Mouse (Mus musculus): ENCODE results near the gene Gm20683.

GRCm38 (mm10) chr17:25795609-25796092, 45.9 kb downstream of the Gm20683 start, which contains the start of gene AC134908.4:
- TF ChIP-seq POLR2A (IDR thresholded peaks at IDR 0.05; ENCODE audit: borderline replicate concordance, control insufficient read depth, low read depth, low read length) (no peak), CTCF (IDR thresholded peaks at IDR 0.05; ENCODE audit: control insufficient read depth, insufficient read depth, low read length) (no peak)
